Mouse (Mus musculus): ENCODE measurements around the gene Josd1.
"Not testable (repeated sequence)": the region's sequence is repeated elsewhere in the genome, so short reads cannot be mapped to it uniquely, and the experiment has no call there.

Gene Josd1

DNA sequence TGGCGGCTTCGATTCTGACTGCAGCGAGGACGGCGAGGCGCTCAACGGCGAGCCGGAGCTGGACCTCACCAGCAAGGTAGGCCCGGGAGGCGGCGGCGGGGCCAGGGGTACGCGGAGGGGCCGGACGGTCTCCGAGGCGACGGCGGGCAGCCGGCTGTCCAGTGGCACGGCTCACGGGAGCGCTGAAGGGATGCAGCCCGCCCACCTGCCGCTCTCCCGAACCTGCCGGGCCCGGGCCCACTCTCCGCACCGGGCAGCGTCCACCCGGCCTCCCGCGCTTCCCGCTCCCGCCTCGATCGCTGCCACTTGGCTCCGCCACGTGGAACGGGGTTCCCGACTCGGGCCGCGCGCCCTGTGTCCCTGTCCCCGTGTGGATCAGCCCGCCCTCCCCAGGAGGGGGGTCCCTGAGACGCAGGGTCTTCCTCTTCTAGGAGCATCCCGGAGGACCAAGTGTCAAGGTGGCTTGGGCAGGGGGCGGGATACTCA, 3.3 kb upstream of the Josd1 start:
- DNase-seq = no peak

DNA sequence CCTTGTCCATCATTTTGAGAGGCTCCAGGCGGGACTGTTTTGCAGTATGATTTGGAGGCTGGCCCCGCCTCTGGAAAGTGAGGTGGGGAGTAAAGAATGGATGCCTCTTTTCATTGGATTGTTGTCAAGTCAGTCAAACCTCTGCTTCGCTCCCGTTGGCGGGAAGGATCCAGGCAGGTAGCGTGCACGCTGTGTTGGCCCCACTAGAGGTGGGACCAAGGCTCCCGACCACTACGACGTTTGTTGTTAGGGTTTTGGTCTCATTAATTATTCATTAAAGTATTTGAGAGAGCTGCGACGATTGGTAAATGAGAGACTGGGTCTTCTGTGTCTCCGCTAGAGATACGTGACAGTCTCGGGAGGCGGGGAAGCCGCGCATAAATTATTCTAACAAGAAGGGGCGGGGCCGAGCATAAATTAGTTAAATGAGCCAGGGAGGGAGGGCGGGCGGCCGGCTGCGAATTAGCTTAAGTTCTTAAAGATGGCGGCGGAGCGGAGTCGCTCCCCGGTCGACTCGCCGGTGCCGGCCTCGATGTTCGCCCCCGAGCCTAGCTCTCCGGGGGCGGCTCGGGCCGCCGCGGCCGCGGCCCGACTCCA, 2.8 kb upstream of the Josd1 start, which contains the start of gene Gtpbp1:
Gtpbp1 (plus strand) TSS at position 420 of the 597 bp plus-strand sequence.
- DNase-seq = peak; percentile 100

DNA sequence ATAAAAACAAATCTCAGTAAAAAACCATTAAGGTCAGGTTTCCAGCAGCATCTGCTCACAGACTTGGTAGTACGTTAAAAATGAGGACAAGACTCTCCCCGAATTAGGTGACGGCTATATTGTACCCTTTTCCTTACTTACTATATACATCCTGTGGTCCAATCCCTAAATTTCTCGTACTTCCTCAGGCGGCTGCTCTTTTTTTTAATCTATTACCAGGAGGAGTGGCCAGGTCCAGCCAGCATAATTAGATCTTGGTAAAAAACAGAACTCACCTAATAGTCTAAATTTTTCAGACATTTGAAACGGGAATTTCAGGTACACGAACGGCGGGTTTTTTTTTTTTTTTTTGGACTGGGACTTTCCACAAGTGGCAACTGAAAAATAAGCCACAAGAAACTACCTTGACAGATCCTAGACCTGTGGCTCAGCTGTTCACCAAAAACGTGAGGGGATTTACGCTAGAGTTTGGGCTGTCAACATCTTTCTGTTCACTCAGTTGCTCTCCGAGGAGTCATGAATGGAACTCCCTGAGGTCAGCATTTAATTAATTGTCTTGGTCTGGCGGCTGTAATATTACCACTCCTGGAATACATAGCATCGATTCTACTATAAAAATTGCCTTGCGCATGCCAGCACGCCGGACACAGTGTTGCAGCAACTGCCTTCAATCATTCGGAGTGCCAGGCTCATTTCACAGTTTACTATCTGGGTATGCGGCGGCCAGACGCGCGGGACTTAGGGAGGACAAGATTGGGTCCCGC, 2.1 kb upstream of the Josd1 start:
- DNase-seq = no peak

DNA sequence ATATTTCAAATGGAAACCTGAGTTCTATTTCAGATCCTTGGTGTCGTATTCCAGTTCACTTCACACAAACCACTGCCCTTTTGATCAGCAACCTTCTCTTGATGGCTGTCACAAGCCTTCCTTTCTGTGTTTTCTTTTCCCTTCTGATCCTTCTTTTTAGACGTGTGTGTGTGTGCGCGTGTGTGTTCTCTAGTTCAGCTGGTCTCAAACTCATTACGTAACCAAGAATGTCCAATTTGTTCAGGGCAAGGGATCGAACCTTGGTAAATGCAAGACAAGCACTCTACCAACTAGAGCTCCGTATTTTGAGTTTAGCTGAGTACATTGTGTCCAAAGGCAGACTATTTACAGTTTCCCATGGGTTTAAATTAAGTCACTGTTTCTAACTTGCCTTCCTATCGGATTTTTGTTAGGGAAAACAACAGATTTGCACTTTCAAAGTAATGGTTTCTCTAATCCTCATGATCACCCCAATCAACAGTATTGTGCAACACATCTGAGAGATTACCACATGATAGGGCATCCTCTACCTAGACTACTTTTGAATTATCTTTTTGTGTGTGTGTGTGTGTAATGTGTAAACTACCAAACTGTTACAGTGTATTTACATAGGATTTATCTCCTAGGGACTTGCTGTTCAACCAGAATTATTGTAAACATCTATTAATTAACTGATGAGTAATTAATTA, 693 bp upstream of the Josd1 start:
- no peak for DNase-seq

DNA sequence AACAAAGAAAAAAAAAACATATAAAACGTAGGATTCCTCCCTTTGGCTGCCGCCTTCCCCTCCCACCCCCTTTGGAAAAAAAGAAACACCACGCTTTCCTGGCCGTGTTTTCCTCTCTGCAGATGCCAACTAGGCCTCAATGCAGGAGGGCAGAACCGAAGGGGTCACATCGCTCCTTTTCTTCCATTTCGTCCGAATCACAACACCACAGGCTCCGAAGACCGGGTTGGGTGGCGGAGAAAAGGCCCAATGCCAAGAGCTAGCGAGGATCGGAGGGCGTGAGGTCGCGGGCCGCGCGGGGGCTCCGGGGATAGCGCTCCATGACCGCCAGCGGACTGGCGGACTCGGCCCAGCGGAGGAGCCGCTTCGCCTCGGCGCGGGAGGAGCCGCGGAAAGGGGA, 544 bp downstream of the Josd1 start:
- no peak for DNase-seq

DNA sequence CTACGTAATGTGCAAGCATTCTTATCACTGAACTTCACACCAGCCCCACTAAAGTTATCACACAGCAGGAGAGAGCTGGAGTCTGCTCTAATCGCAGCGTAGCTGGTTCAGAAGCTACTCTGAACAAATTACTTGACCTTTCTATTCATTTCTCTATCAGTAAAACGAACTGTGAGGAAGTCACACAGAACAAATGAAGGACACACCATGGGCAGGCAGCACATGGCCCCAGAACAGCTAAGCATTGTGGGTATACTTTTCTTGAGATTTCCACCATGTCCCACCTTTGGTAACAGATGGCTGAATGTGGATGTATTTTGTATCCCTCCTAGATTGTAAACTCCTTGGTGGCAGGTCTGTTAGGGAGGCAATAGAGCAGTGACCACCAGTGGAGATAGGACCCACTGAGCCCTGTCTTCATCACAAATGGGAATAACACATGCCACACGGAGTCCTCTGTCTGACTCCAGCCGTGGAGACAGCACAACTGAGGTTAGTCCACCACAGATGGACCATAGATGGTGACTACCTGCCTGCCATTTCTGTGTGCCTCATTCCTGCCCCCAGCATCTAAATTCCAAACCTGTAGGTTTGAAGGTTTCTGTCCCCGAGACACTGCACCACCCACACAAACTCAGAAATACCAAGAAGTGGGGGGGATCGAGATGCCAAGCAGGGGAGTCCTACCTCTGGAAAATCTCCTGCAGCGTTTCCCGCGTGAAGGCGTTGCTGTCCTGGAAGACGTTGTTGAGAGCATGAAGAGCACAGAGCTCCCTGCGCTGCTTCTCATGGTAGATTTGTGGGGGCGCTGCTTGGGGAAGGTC, 1.5 kb downstream of the Josd1 start:
- no peak for DNase-seq

DNA sequence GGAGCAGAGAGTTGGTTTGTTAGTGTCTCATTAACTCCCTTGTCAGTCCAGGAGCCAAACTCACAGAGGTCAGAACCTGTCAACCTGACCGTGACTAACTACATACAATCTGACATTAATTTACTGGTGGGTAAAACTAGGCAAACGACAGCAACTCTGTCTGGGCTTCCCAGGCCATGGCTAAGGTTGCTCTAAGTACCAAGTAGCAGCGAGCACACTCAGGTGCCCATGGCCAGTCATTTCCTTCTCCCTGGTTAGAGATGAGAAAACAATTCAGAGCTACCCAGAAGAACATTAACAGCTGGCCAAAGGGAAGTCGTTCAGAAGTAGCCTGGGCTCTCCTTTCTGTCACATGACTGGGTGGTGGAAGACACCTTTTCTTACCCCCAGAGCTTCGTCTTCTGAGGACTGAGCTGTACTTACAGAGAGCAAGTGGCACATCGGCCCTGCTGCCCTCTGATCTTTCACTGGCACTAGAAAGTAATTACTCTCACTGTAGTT, 2.5 kb downstream of the Josd1 start:
- DNase-seq = no peak

DNA sequence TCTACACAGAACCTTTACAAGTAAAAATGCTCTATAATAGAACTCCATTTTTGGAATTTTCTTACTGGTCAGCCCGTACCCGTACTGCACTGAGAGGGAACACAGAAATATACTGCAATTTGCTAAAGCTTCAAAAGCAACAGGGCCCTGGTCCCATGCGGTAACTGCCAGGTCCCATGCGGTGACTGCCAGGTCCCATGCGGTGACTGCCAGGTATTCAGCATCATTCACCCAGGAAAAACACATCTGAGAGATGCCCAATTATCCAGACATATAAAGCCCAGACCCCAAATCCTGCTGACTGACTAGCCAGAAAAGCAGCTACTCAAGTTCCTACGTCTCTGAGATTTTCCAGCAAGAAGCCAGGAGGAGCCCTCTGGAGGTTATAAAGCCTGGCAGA, 3.1 kb downstream of the Josd1 start:
- DNase-seq = no peak

DNA sequence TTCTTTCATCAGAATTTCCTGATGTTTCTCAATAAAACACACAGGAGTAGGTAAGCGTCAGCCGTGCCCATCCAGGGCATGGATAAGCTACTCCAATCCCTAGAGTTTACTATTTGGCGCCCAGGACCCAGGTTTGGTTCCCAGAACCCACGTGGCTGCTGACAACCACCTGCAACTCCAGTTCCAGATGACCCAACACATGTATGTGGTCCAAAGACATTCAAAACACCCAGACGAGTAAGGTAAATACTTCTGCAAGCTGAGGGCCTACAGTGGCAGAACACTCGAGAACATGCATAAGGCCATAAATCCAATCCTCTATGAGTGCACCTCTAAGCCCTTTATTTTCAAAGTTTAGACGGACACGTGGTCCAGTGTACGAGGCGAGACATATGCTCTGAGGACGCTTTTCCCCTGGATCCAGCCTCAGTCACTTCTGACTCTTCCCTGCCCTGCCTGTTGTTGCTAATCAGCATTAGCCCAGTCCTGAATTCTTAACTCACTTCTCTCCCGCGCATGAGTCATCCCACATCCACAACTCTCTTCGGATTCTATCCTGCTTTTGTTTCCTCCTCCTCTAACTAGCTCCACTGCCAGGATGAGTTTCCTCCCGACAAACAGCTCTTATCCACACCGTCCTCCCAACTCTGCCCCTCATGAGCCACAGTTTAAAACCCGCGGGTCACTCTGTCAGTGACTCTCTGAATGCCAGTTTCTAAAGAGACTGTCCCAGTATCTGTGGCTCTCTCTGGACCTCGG, 3.8 kb downstream of the Josd1 start:
- DNase-seq = no peak

DNA sequence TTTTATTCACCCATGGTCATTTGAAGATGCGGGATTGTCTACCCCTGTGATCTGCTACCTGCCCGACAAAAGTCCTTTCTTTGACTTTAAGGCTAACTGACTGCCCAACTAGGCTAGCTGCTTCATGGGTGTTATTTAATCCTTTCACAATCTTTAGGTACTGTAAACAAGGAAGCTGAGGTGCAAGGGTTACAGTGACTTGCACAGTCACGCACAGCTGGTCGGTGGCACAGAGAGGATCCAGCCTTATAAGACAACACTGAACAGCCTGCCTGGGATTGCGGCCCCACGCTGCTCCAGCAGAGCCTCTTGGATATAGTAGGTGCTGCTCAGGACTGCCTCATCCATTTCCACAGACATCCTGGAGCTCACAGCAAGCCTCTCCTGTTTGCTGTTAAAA, 4.6 kb downstream of the Josd1 start:
- DNase-seq = no peak

DNA sequence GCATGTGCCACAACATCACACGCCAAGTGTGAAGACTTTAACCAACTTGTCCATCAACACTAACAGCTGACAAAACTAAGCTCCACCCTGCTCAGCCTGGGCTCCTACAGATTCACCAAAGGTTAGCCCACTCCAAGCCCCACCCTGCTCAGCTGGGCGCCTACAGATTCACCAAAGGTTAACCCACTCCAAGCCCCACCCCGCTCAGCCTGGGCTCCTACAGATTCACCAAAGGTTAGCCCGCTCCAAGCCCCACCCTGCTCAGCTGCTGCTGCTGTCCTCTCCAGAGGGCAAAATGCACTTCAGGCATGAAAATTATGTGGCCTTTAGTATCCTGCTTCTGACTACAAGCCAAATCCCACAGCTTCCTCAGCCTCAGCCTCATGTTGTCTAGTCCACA, 5.7 kb downstream of the Josd1 start:
- no peak for DNase-seq

DNA sequence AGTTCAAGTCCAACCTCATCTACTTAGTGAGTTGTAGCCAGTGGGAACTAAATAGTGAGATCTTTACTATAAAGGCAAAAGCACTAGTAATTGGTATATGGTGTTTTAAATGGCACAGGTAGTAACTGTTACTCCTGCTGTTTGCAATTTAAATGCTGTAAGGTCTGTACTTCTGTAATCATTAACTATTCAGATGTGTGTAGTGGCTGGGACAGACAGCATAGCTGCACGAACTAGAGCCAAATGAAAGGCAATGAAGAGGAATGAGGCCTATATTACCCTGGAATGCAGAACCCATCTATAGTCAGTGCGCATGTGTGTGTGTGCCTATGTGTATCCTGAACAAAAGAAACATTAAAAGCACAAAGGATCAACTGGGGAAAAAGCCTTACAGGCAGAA, 9.8 kb downstream of the Josd1 start:
- no peak for DNase-seq

DNA sequence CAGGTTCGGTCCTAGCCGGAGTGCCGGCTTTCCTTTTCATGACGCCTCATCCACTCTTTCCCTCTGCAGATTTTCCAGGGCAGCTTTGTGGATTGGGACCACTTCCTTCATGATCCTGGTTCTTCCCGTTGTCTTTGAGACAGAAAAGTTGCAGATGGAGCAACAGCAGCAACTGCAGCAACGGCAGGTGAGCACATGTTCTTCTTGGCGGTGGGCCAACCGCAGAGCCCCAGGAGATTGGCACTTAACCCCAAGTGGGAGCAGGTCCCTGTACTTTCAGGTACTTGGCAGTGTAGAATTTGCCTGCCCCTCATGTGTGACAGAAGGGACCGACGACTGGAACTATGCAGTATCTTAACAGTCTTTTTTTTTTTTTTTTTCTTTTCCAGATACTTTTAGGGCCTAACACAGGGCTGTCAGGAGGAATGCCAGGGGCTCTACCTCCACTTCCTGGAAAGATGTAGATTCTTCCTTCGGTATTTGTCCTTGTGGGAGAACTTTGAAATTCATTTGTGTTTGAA, 15.8 kb downstream of the Josd1 start:
- not testable (repeated sequence) for DNase-seq

DNA sequence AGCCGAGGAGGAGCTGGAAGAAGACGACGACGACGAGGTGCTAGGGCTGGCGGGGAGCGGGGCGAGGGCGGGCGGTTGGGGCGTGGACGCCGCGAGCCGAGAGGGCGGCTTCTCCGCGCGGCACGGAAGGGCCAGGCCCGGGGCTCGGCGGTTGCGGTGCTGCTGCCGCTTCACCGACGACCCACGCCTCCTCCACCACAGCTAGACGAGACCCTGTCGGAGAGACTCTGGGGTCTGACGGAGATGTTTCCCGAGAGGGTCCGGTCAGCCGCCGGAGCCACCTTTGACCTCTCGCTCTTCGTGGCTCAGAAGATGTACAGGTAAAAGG, 16.8 kb downstream of the Josd1 start:
- DNase-seq = no peak

DNA sequence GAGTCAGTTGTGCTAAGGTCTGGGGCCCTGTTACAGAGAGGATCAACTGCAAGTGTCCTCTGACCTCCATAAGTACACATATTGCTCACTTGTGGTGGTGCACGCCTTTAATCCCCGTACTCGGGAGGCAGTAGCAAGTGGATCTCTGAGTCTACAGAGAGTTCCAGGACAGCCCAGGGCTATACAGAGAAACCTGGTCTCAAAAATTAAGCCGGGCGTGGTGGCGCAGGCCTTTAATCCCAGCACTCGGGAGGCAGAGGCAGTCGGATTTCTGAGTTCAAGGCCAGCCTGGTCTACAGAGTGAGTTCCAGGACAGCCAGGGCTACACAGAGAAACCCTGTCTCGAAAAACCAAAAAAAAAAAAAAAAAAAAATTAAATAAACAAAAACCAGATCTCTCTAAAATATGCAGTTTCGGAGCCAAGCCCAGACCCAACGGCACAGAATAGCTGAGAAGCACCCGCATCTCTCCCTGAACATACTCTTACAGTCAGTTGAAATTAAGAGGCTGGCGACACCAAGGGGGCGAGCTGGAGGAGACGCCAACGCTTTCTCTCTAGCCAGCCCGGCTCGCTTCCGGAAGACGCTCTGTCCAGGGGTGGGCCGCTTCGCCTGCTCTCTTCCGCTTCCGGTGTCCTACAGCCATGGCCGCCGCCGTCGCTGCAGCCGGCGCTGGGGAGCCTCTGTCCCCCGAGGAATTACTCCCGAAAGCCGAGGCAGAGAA, 17.3 kb downstream of the Josd1 start, which contains the start of gene Tomm22:
Tomm22 (plus strand) TSS at position 613 of the 723 bp plus-strand sequence.
- DNase-seq = peak; percentile 90

DNA sequence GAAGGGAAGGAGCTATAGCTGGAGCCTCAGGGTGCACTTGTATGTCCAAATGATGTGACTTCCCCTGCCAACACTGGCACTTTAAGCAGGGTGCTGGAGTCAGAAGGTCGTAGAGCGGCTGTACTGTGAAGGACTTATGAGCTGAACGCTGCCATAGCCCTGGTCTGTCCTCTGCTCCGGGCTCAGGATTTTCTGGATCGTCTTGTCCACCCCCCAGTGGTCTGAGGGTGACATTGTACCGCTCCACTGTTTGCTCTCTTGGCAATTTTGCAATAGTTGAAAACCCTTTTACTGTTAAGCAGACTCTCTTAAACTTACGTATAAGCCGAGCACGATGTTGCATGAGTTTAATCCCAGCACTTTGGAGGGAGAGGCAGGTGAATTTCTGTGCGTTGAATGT, 18.5 kb downstream of the Josd1 start:
- no peak for DNase-seq

DNA sequence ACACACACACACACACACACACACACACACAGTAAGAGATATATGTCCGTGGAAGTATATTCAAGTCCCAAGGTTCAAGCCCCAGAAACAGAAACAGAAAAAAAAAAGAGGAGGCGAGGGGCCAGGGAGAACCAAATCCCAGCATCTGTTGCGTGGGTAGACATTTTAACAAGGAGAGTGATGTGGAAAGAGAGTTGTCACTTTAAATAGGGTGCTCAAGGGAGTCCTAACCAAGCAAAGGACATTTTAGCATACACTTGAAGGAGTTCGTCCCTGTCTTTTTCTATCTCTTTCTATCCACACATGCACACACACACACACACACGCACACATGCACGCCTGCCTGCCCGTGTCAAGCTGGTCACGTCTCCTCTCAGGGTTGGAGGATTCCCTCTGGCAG, 23.1 kb downstream of the Josd1 start:
- DNase-seq = peak; percentile 58

DNA sequence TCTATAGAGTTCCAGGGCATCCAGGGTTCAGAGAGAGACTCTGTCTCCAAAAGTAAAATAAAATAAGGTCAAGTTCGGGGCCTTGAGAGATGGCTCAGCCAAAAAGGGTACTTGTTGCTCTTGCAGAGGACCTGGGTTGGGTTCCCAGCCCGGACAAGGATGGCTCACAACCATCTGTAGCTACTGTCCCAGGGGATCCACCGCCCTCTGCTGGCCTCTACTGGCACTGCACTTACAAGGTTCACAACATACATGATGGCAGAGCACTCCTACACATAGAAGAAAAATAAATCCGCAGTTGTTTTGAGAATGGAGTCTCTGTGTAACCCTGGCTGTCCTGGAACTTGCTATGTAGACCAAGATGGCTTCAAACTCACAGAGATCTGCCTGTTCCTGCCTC, 25.9 kb downstream of the Josd1 start:
- DNase-seq = no peak

DNA sequence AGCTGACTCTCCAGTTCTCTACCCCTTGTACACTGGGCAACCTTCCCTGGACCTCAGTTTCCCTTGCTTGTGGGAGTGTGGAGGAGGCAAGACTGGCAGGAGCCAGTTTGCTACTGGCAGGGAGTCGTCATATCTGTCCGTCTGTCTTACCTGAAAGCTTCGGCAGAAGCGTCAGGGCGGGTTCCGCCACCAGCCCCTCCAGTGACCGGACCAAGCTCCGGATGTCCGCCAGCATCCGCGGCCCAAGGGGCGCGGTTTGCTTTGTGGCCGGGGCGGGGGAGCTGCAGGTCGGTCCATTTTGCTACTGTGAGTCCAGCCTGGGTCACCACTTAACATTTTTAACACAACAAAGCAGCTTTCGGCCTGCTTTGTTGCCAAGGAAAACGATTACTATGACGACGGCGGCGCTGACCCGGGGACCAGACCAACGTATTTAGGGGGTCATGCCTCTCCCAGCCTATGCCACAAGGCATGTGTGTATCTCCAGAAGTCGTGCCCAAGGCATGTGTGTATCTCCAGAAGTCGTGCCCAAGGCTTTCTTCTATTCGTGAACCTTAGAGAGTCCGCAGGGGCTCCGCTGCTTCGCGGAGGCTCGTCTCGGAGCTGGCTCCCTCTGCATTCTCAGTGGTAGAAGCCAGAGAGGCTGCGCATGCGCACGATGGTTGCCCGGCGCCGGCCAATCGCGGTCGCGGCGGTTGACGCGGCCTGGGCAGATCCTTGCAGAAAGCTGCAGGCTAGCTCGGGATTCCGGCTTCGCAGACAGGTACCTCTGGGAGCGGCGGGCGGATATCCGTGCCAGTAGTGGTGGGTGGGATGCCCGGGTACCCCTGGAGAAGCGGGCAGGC, 29.0 kb downstream of the Josd1 start, which contains the start of the genes Fam227a and Cby1:
Fam227a (minus strand) TSS at position 426 of the 845 bp plus-strand sequence.
Cby1 (plus strand) TSS at position 669 of the 845 bp plus-strand sequence.
- DNase-seq = peak; percentile 93

All from layer of hippocampus, adult 9-11 months (tissue).